Mouse (Mus musculus): Measurements from ENCODE around the gene Asb9. TPM values are rescaled to one million over a fixed set of nuclear protein-coding genes. Genes with fewer than 3 reads are reported as not detected.

The Asb9 gene
- total and polyA plus RNA-seq, 3 experiments, result not detected

GRCm38 (mm10) chrX:164526566-164526965 is 20.4 kb downstream of the Asb9 start:
- DNase-seq, result no peak
- WGBS, result 18% methylated on average over 1 of the region's 1 CpGs
- intact Hi-C loops (cut with DNase I), result no loop called here

GRCm38 (mm10) chrX:164541436-164542317 is 35.5 kb downstream of the Asb9 start:
- Histone ChIP-seq H3K4me3 (no peak overlapping the region), H3K9ac (ENCODE audit: low read depth, low read length) (no peak overlapping the region), H3K27me3 (ENCODE audit: control insufficient read depth, insufficient read depth, low read length) (no peaks in the 10 kb centered on the region), H3K27ac (no peak overlapping the region), H3K4me1 (ENCODE audit: control insufficient read depth, insufficient read depth, low read length) (no peaks in the 10 kb centered on the region), H3K36me3 (ENCODE audit: control insufficient read depth, insufficient read depth, low read length) (no peaks in the 10 kb centered on the region), H3K79me2 (replicated peaks; ENCODE audit: control insufficient read depth, insufficient read depth, low read length) (no peaks in the 10 kb centered on the region)
- intact Hi-C loops (cut with DNase I), result loop anchor here (5.0 kb wide), 1 partner anchor 1621 kb away; no protein-coding TSS in a partner anchor
- DNase-seq, result no peak
- WGBS, result 43% methylated on average over 11 of the region's 11 CpGs
- TF ChIP-seq CTCF (IDR thresholded peaks at IDR 0.05) (peak; percentile 67), POLR2A (IDR thresholded peaks at IDR 0.05; ENCODE audit: insufficient read depth, low read depth, low read length) (no peak), EP300 (IDR thresholded peaks at IDR 0.05; ENCODE audit: insufficient read depth, low read depth, low read length) (no peak)

More at GRCm38 (mm10) chrX:164526566-164526965, 20.4 kb downstream of the Asb9 start:
- Histone ChIP-seq H3K9ac (ENCODE audit: low read depth, low read length) (no peak overlapping the region), H3K36me3 (ENCODE audit: control insufficient read depth, insufficient read depth, low read length) (no peaks in the 10 kb centered on the region), H3K79me2 (replicated peaks; ENCODE audit: control insufficient read depth, insufficient read depth, low read length) (no peaks in the 10 kb centered on the region), H3K4me1 (ENCODE audit: control insufficient read depth, insufficient read depth, low read length) (no peaks in the 10 kb centered on the region), H3K4me3 (no peak overlapping the region), H3K27me3 (ENCODE audit: control insufficient read depth, insufficient read depth, low read length) (no peaks in the 10 kb centered on the region), H3K27ac (no peak overlapping the region)
- TF ChIP-seq POLR2A (IDR thresholded peaks at IDR 0.05; ENCODE audit: insufficient read depth, low read depth, low read length), result no peak
- no peak for TF ChIP-seq CTCF (IDR thresholded peaks at IDR 0.05)
- TF ChIP-seq EP300 (IDR thresholded peaks at IDR 0.05; ENCODE audit: insufficient read depth, low read depth, low read length), result no peak

- Histone ChIP-seq H3K4me3 (no peak overlapping the region), H3K27ac (no peak overlapping the region), H3K27me3 (ENCODE audit: control insufficient read depth, insufficient read depth, low read length) (no peaks in the 10 kb centered on the region), H3K36me3 (ENCODE audit: control insufficient read depth, insufficient read depth, low read length) (no peaks in the 10 kb centered on the region), H3K79me2 (replicated peaks; ENCODE audit: control insufficient read depth, insufficient read depth, low read length) (no peaks in the 10 kb centered on the region), H3K9ac (ENCODE audit: low read depth, low read length) (no peak overlapping the region), H3K4me1 (ENCODE audit: control insufficient read depth, insufficient read depth, low read length) (no peaks in the 10 kb centered on the region)
- TF ChIP-seq POLR2A (IDR thresholded peaks at IDR 0.05; ENCODE audit: insufficient read depth, low read depth, low read length), result no peak
- TF ChIP-seq EP300 (IDR thresholded peaks at IDR 0.05; ENCODE audit: insufficient read depth, low read depth, low read length), result no peak
- TF ChIP-seq CTCF (IDR thresholded peaks at IDR 0.05), result no peak
- 55% methylated on average over 1 of the region's 1 CpGs for WGBS
- no peak for DNase-seq
- intact Hi-C loops (cut with DNase I), result no loop called here
These were observed 64.1 kb downstream of the Asb9 start for GRCm38 (mm10) chrX:164570195-164570594.

DNA sequence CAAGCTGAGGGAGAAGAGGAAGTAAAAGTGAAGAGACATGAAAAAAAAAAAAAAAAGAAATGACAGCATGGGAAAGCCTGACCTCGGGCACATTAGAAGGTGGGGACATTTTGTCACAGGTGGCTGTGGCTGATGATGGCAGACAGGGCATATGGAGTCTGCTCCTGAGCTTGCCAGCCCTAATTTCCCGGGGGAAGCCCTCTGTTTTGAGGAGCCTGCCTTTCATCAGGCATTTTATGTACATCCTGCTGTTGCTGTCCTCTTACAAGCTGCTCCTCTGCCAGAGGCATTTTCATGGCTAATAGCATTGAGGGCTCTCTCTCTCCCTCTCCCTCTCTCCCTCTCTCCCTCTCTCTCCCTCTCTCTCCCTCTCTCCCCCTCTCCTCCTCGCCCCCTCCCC is 70.8 kb downstream of the Asb9 start:
- 36% methylated on average over 2 of the region's 3 CpGs for whole genome bisulfite sequencing
- Histone ChIP-seq H3K27me3 (ENCODE audit: control insufficient read depth, insufficient read depth, low read length) (no peaks in the 10 kb centered on the region), H3K36me3 (ENCODE audit: control insufficient read depth, insufficient read depth, low read length) (no peaks in the 10 kb centered on the region), H3K4me3 (no peak overlapping the region), H3K9ac (ENCODE audit: low read depth, low read length) (no peak overlapping the region), H3K79me2 (replicated peaks; ENCODE audit: control insufficient read depth, insufficient read depth, low read length) (no peaks in the 10 kb centered on the region), H3K4me1 (ENCODE audit: control insufficient read depth, insufficient read depth, low read length) (no peaks in the 10 kb centered on the region), H3K27ac (no peak overlapping the region)
- intact Hi-C loops (cut with DNase I), result no loop called here
- TF ChIP-seq POLR2A (IDR thresholded peaks at IDR 0.05; ENCODE audit: insufficient read depth, low read depth, low read length), result no peak
- no peak for TF ChIP-seq CTCF (IDR thresholded peaks at IDR 0.05)
- no peak for TF ChIP-seq EP300 (IDR thresholded peaks at IDR 0.05; ENCODE audit: insufficient read depth, low read depth, low read length)
- no peak for DNase-seq

Other genes starting within 250 kb of the Asb9 start
- gene Bmx, start 248.1 kb upstream of the Asb9 start, total RNA-seq (2021), result 1 to 10 TPM; 2.0 to 2.3 TPM
- 1.2 and 2.0 TPM in 2 replicates for gene Bmx, start 248.1 kb upstream of the Asb9 start, polyA plus RNA-seq (2012; rRNA removed)
- 1 to 10 TPM; 6.3 to 6.6 TPM for gene Pir, start 237.0 kb upstream of the Asb9 start, total RNA-seq (2021)
- gene Pir, start 237.0 kb upstream of the Asb9 start, polyA plus RNA-seq (2012; rRNA removed), result 2.8 and 2.9 TPM in 2 replicates
- gene Vegfd, start 132.9 kb upstream of the Asb9 start, total RNA-seq (2021), result 1 to 10 TPM; 1.4 to 2.8 TPM
- gene Vegfd, start 132.9 kb upstream of the Asb9 start, polyA plus RNA-seq (2012; rRNA removed), result 2.0 and 3.0 TPM in 2 replicates
- gene Piga, start 86.5 kb upstream of the Asb9 start, total RNA-seq (2021), result 1 to 10 TPM; 1.5 to 2.4 TPM
- gene Piga, start 86.5 kb upstream of the Asb9 start, polyA plus RNA-seq (2012; rRNA removed), result 1.0 and 2.1 TPM in 2 replicates
- gene Asb11, start 69.3 kb upstream of the Asb9 start, total RNA-seq (2021), result 100 to 1,000 TPM; 120 to 232 TPM
- gene Asb11, start 69.3 kb upstream of the Asb9 start, polyA plus RNA-seq (2012; rRNA removed), result 86.4 and 166 TPM in 2 replicates